Mouse (Mus musculus) erythroid progenitor cell, adult 5-6 weeks (primary cell): Measurements from ENCODE around the gene Ptch2. TPM values are rescaled to one million over a fixed set of nuclear protein-coding genes. Genes with fewer than 3 reads are reported as not detected.

Experiments
- ATAC-seq: replicated peaks from 2 replicates; pipeline ENCODE4 v1.8.0; 2016; ENCODE audit warnings: moderate number of reproducible peaks, mild to moderate bottlenecking, moderate TSS enrichment, inconsistent platforms; ENCODE audit not compliant: poor library complexity, low FRiP score, severe bottlenecking
- total RNA-seq, 2 experiments: library from RNA; stranded (forward) in 1 of 2; stranded (reverse) in 1 of 2; fragments of 150-400 nt in 1 of 2; fragments of 186-747, 209-891 nt in 1 of 2; gene quantifications; 2 replicates each; pipeline versions ENCODE4 v1.2.3 to v1.2.4; 2015 to 2017; ENCODE audit warnings: low replicate concordance in 2 of 2

Ptch2 gene
- total RNA-seq, 2 experiments from 2014 or later, result 0.30 TPM; not detected in 1

- no peak for ATAC-seq
These were observed 29.6 kb downstream of the Ptch2 start, which contains the start of gene Btbd19 for GRCm38 (mm10) chr4:117125348-117125909. TSS of gene Btbd19 (minus strand) at chr4:117125725.

- ATAC-seq, result no peak
These were observed 30.2 kb downstream of the Ptch2 start for GRCm38 (mm10) chr4:117125910-117126674.

- ATAC-seq, result no peak
These were observed 30.9 kb downstream of the Ptch2 start, which contains the start of gene Tctex1d4 for GRCm38 (mm10) chr4:117126675-117127290. TSS of gene Tctex1d4 (plus strand) at chr4:117126794.

GRCm38 (mm10) chr4:117127991-117128686 is 32.3 kb downstream of the Ptch2 start:
- ATAC-seq, result no peak

- ATAC-seq, result no peak
These were observed 34.9 kb downstream of the Ptch2 start for GRCm38 (mm10) chr4:117130790-117131189.

- no peak for ATAC-seq
These were observed 35.3 kb downstream of the Ptch2 start for GRCm38 (mm10) chr4:117131198-117131597.

- no peak for ATAC-seq
These were observed 36.3 kb downstream of the Ptch2 start for GRCm38 (mm10) chr4:117131890-117132793.

GRCm38 (mm10) chr4:117132794-117133143 is 36.9 kb downstream of the Ptch2 start:
- no peak for ATAC-seq

- ATAC-seq, result no peak
These were observed 37.5 kb downstream of the Ptch2 start for GRCm38 (mm10) chr4:117133366-117133796.

GRCm38 (mm10) chr4:117133817-117134600 is 38.1 kb downstream of the Ptch2 start, which contains the start of gene Plk3:
TSS of gene Plk3 (minus strand) at chr4:117133963.
- peak; percentile 92 for ATAC-seq

- no peak for ATAC-seq
These were observed 38.7 kb downstream of the Ptch2 start for GRCm38 (mm10) chr4:117134601-117134995.

- ATAC-seq, result 0 out of 2 replicates have a peak, but pooled peaks have one; percentile 44
These were observed 40.2 kb downstream of the Ptch2 start for GRCm38 (mm10) chr4:117136034-117136433.

- no peak for ATAC-seq
These were observed 42.7 kb downstream of the Ptch2 start for GRCm38 (mm10) chr4:117138295-117139216.

- ATAC-seq, result peak; percentile 69
These were observed 43.3 kb downstream of the Ptch2 start for GRCm38 (mm10) chr4:117139217-117139612.

- no peak for ATAC-seq
These were observed 44.7 kb downstream of the Ptch2 start for GRCm38 (mm10) chr4:117140613-117141012.

GRCm38 (mm10) chr4:117143023-117143422 is 47.1 kb downstream of the Ptch2 start:
- no peak for ATAC-seq

GRCm38 (mm10) chr4:117145248-117145647 is 49.4 kb downstream of the Ptch2 start:
- no peak for ATAC-seq
